Mouse (Mus musculus): ENCODE results near the gene Cnn1. TPM values are rescaled to one million over a fixed set of nuclear protein-coding genes. Genes with fewer than 3 reads are reported as not detected.
"Not testable (repeated sequence)": the region's sequence is repeated elsewhere in the genome, so short reads cannot be mapped to it uniquely, and the experiment has no call there.

Gene Cnn1
- total RNA-seq, 2 experiments from 2014 or later = 0.88 to 0.93 TPM

DNA sequence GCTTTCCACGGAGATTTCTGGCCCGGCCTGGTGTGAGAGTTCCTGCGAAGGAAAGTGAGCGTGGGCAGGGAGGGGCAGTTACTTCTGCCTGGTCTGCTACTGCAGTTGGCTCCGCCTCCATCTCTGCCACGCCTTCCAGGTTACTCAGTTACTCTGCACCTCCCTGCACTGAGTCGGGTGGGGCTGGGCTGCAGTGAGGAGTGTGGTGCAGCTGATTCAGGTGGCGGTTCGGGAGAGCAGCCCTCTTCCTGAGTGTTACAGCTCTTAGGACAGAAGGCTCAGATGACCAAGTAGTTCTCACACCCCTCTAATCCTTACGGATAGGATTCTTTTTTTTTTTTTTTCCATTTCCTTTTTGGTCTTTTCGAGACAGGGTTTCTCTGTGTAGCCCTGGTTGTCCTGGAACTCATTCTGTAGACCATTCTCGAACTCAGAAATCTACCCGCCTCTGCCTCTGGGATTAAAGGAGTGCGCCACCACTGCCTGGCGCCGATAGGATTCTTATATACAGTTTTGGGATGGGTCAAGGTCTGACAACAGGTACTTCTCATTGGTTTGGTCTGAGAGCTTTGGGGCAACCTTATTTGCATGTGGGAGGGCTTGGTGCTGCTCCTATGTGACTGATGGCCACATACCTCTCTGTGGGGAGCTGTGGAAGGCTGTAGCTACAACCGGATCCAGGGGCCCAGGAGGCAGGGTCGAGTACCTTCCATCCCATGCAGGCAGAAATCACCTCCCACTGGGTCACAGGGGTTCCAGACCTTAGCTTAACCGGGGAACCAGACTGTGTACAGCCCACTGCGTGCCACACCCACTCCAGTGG, 50.6 kb downstream of the Cnn1 start:
- intact Hi-C loops (cut with DNase I) = loop anchor here (10.0 kb wide), 1 partner anchor 165 kb away; the partner anchor contains the start of gene Rgl3
- no peak for DNase-seq (ENCODE audit: low spot score in 2 of 2)

DNA sequence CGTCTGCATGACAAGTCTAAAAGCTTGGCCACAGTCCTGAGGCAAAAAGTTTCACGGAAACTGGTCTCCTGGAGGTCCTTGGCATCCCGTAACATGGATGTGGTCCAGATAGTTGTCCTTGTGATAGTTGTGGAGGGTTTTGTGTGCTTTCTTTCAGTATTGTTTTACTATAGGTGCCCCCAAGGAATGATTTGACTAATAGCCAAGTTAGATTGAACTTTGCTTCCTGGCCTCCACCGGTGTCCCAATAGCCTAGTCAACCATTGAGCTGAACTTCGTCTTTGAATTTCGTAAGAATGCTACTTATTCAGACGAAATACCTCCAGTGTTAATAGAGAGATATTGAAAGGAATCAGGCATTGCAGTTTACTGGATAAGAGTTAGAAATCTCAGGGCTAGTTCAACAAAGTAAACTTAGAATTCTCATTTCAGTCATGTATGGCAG, 51.3 kb downstream of the Cnn1 start:
- intact Hi-C loops (cut with DNase I); DNase-seq (ENCODE audit: low spot score in 2 of 2): not testable (repeated sequence)

DNA sequence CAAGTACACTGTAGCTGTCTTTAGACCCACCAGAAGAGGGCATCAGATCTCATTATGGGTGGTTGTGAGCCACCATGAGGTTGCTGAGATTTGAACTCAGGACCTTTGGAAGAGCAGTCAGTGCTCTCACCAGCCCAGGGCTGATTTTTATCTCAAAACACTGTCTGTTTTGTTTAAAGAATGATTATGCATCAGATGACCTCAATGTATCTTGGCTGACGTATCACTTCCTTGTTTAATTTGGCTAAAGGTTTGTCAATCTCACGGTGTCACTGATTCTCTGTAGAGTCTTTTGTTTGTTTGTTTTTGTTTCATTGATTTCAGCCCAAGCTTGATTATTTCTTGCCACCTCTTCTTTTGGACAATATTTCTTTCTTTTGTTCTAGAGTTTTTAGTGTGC, 51.9 kb downstream of the Cnn1 start:
- no peak for DNase-seq (ENCODE audit: low spot score in 2 of 2)
- intact Hi-C loops (cut with DNase I) = no loop called here

DNA sequence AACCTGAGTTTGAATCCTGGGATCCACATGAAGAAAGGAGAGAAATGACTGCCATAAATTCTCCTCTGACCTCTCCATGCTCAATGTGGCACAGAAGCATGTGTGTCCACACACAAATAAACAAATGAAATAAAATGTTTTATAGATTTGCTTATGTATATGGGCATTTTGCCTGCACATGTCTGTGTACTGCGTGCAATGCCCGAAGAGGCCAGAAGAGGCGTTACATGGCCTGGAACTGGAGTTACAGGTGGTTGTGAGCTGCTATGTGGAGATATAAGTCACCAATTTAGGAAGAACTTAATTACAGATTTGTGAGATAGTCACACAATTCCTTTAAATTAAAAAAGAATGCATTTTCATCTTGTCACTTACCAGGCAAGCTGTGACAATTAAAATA, 54.8 kb downstream of the Cnn1 start:
- no peak for DNase-seq (ENCODE audit: low spot score in 2 of 2)
- intact Hi-C loops (cut with DNase I) = no loop called here

DNA sequence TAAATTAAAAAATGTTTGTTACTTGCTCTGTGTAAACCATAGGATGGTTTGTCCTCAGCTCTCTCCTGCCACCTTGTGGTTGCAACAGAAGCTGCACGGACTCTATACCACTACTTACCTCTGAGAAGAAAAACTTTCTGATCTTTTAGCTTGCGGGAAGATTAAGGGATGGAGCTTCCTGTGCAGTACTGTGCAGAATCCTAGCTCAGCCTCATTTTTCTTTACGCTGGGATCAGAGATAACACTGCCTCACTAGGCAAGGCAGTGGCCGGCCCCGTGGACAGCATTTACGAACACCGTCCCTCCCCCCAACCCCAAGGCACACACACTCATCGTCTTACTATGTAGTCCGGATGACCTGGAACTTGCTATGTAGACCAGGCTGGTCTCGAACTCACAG, 56.6 kb downstream of the Cnn1 start:
- DNase-seq (ENCODE audit: low spot score in 2 of 2) = peak; percentile 78 to 81
- intact Hi-C loops (cut with DNase I) = loop anchor here (2.0 to 5.0 kb wide), 2 partner anchors 69 to 257 kb away; partner anchors contain the start of genes 9530077C05Rik and Zfp809

DNA sequence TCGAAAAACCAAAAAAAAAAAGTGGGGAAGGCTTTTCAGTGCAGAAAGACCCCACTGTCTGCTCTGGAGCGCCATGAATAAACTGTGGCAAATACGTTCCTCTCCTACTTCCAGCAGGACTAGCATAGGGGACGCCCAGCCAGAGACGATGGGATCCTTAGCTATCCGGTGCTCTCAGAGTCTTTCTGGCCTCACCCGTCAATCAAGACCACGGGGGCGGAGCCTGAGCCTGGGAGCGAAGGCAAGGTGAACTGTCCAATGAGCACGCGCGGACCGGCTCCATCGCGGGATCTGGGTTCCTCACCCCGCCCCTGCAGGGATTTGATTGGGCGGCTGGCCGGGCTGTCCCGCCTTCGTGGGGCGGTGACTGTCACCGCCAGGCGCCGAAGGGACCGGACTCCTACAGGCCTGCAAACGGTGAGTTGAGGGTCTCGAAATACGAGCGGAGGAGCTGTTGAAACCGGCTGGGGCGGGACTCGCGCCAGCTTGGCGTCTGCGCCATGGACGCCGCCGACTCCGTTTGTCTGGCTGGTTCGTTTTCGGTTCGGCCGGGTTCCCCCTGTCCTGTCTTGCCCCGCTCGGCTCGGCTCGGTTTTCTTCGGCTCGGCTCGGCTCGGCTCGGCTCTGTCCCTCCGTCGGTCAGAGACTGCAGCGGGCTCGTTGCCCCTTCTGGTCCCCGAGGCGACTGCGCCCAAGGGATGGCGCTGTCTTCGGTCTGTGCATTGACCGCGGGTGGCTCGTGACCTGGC, 57.7 kb downstream of the Cnn1 start, which contains the start of gene Pigyl:
Pigyl (plus strand) TSS at position 350 of the 749 bp plus-strand sequence.
- DNase-seq (ENCODE audit: low spot score in 2 of 2) = peak; percentile 98
- intact Hi-C loops (cut with DNase I) = loop anchor here (2.0 to 5.0 kb wide), 2 partner anchors 68 to 256 kb away; partner anchors contain the start of genes 9530077C05Rik and Zfp809

DNA sequence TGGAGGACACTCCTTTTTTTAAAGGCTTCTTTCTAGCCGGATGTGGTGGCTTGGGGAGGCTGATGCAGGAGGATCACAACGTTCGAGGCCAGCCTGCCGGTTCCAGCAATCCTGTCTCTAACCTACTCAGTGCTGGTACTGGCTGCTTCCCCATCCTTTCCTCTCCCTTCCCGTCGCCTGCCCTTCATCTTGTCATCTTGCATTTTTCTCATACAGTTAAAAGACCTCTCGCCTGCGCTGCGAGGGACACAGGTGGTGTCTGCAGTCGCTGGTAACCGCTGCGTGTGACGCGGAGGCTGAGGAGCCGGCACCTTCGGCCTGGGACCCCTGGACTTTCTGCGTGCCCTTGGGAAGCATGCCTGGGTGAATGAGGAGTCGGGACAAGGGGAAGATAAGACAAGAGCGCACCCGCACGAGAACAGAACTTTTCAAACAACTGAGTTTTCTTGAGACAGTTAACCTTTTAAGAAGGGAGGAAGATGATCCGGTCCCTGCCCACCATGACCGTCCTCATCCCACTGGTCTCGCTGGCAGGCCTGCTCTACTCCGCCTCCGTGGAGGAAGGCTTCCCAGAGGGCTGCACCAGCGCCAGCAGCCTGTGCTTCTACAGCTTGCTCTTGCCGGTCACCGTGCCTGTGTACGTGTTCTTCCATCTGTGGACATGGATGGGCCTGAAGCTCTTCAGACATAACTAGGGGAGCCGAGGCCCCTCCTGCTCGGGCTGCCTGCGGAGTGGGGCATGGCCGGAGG, 58.7 kb downstream of the Cnn1 start:
- intact Hi-C loops (cut with DNase I) = loop anchor here (2.0 to 5.0 kb wide), 2 partner anchors 67 to 255 kb away; partner anchors contain the start of genes 9530077C05Rik and Zfp809
- no peak for DNase-seq (ENCODE audit: low spot score in 2 of 2)

Small RNA genes within 50 kb of the gene (microRNA-seq; reads per million reads assigned to microRNA genes)
- 0 to 0.53 reads per million in 2 experiments for gene Mir7084

Other genes starting within 250 kb of the Cnn1 start
- 10 to 100 TPM; 18.5 to 22.6 TPM for gene Dock6, start 246.6 kb upstream of the Cnn1 start, total RNA-seq (2021)
- 10 to 100 TPM; 17.5 to 24.8 TPM for gene Rab3d, start 181.0 kb upstream of the Cnn1 start, total RNA-seq (2021)
- 10 to 100 TPM; 12.5 to 14.7 TPM for gene Ccdc159, start 171.7 kb upstream of the Cnn1 start, total RNA-seq (2021)
- 10 to 100 TPM; 28.0 to 33.5 TPM for gene Tmem205, start 171.7 kb upstream of the Cnn1 start, total RNA-seq (2021)
- 100 to 1,000 TPM; 262 to 263 TPM for gene Plppr2, start 162.2 kb upstream of the Cnn1 start, total RNA-seq (2021)
- 10 to 100 TPM; 14.4 to 15.0 TPM for gene Swsap1, start 143.5 kb upstream of the Cnn1 start, total RNA-seq (2021)
- gene Epor, start 135.7 kb upstream of the Cnn1 start, total RNA-seq (2021) = 1 to 10 TPM; 1.4 to 3.4 TPM
- gene Rgl3, start 109.8 kb upstream of the Cnn1 start, total RNA-seq (2021) = 1 to 10 TPM; 1.7 to 2.4 TPM
- gene Ccdc151, start 96.6 kb upstream of the Cnn1 start, total RNA-seq (2021) = 1 to 10 TPM; 7.3 to 7.7 TPM
- gene Prkcsh, start 96.4 kb upstream of the Cnn1 start, total RNA-seq (2021) = 100 to 1,000 TPM in 1 of 2 experiments, 10 to 100 TPM in 1; 98.9 to 102 TPM
- 100 to 1,000 TPM; 155 to 168 TPM for gene Elavl3, start 47.2 kb upstream of the Cnn1 start, total RNA-seq (2021)
- gene Gm49318, start 28.0 kb upstream of the Cnn1 start, total RNA-seq (2021) = 1 to 10 TPM; 1.4 to 3.7 TPM
- 10 to 100 TPM; 19.0 to 21.6 TPM for gene Zfp653, start 27.8 kb upstream of the Cnn1 start, total RNA-seq (2021)
- 10 to 100 TPM; 41.5 to 43.2 TPM for gene Ecsit, start 13.8 kb upstream of the Cnn1 start, total RNA-seq (2021)
- 10 to 100 TPM; 62.0 to 64.2 TPM for gene Elof1, start 18.0 kb downstream of the Cnn1 start, total RNA-seq (2021)
- gene Acp5, start 36.5 kb downstream of the Cnn1 start, total RNA-seq (2021) = under 1 TPM; 0.40 to 0.53 TPM
- gene Pigyl, start 57.6 kb downstream of the Cnn1 start, total RNA-seq (2021) = 10 to 100 TPM; 33.1 to 51.9 TPM
- gene Zfp872, start 88.9 kb downstream of the Cnn1 start, total RNA-seq (2021) = under 1 TPM in 1 of 2 experiments, not detected in 1; 0.24 TPM
- gene Zfp809, start 126.5 kb downstream of the Cnn1 start, total RNA-seq (2021) = 10 to 100 TPM; 17.5 to 18.6 TPM
- 1 to 10 TPM; 2.8 TPM for gene Zfp599, start 160.7 kb downstream of the Cnn1 start, total RNA-seq (2021)
- gene Zfp810, start 208.4 kb downstream of the Cnn1 start, total RNA-seq (2021) = 10 to 100 TPM; 15.9 to 17.4 TPM